Mouse (Mus musculus) MEL (cell line): Measurements from ENCODE around the gene Acly. TPM values are rescaled to one million over a fixed set of nuclear protein-coding genes. Genes with fewer than 3 reads are reported as not detected.
A peak's percentile ranks its signal among the peaks of the same experiment; 100 is the strongest.

Experiments used
- DNase-seq: peaks from one replicate; pipeline ENCODE4 v3.0.0; 2011; ENCODE audit warnings: low read depth, low spot score
- H3K27ac ChIP-seq: 2 replicates; pipeline ENCODE4 v1.5.1; 2012; ENCODE audit warnings: low read depth, mild to moderate bottlenecking, control low read depth, low read length, moderate library complexity; ENCODE audit not compliant: control insufficient read depth
- H3K27me3 ChIP-seq, 2 experiments: fragments of 150-350 bp in 1 of 2; sonication (generic) in 1 of 2; 2 replicates each; pipeline ENCODE4 v1.6.1; 2012; ENCODE audit warnings: low read length in 2 of 2, mild to moderate bottlenecking in 2 of 2, improper control_type of control experiment in 1 of 2, moderate library complexity in 1 of 2; ENCODE audit not compliant: insufficient read depth in 2 of 2, control insufficient read depth in 1 of 2
- H3K36me3 ChIP-seq, 2 experiments: 2 replicates each; pipeline ENCODE4 v1.6.1; 2012 to 2014; ENCODE audit warnings: low read length in 2 of 2, improper control_type of control experiment in 1 of 2, inconsistent platforms in 1 of 2, mild to moderate bottlenecking in 1 of 2; ENCODE audit not compliant: insufficient read depth in 2 of 2, control insufficient read depth in 1 of 2
- H3K4me1 ChIP-seq, 2 experiments: fragments of 150-350 bp in 1 of 2; sonication (generic) in 1 of 2; 2 replicates each; pipeline ENCODE4 v1.6.1; 2012; ENCODE audit warnings: low read length in 2 of 2, improper control_type of control experiment in 1 of 2, mild to moderate bottlenecking in 1 of 2; ENCODE audit not compliant: insufficient read depth in 2 of 2, control insufficient read depth in 1 of 2
- H3K4me3 ChIP-seq, 2 experiments: fragments of 150-350 bp in 1 of 2; sonication (generic) in 1 of 2; 2 replicates each; pipeline ENCODE4 v1.5.1; 2012; ENCODE audit warnings: low read depth in 2 of 2, low read length in 2 of 2, mild to moderate bottlenecking in 2 of 2, moderate library complexity in 2 of 2, control low read depth in 1 of 2, improper control_type of control experiment in 1 of 2; ENCODE audit not compliant: control insufficient read depth in 1 of 2, insufficient read depth in 1 of 2
- H3K79me2 ChIP-seq: 2 replicates; pipeline ENCODE4 v1.6.1; 2012; ENCODE audit warnings: mild to moderate bottlenecking, low read length, moderate library complexity; ENCODE audit not compliant: control insufficient read depth, poor library complexity, insufficient read depth
- H3K9ac ChIP-seq: 2 replicates; pipeline ENCODE4 v1.6.1; 2012; ENCODE audit warnings: low read depth, mild to moderate bottlenecking, control low read depth, low read length, moderate library complexity; ENCODE audit not compliant: control insufficient read depth, poor library complexity, severe bottlenecking
- H3K9me3 ChIP-seq: fragments of 150-350 bp; sonication (generic); replicated peaks from 2 replicates; pipeline ENCODE4 v1.6.1; 2012; ENCODE audit warnings: mild to moderate bottlenecking, low read length, improper control_type of control experiment, moderate library complexity; ENCODE audit not compliant: insufficient read depth
- BHLHE40 ChIP-seq: IDR thresholded peaks from 2 replicates; pipeline ENCODE4 v1.6.1; 2012; ENCODE audit warnings: low read depth, mild to moderate bottlenecking, inconsistent platforms, low read length, improper control_type of control experiment, borderline replicate concordance
- CHD1 ChIP-seq: IDR thresholded peaks from 2 replicates; pipeline ENCODE4 v1.6.1; 2012; ENCODE audit warnings: low read depth, mild to moderate bottlenecking, inconsistent platforms, low read length, improper control_type of control experiment
- CHD2 ChIP-seq: IDR thresholded peaks from 2 replicates; pipeline ENCODE4 v1.6.1; 2011; ENCODE audit warnings: low read length, improper control_type of control experiment
- CTCF ChIP-seq, 3 experiments: IDR thresholded peaks in 2 of 3; conservative IDR thresholded peaks in 1 of 3; 2 replicates each; pipeline ENCODE4 v1.5.1; 2011 to 2012; ENCODE audit warnings: low read length in 3 of 3, low read depth in 2 of 3, mild to moderate bottlenecking in 2 of 3, improper control_type of control experiment in 1 of 3, inconsistent platforms in 1 of 3, mixed read lengths in 1 of 3, moderate library complexity in 1 of 3; ENCODE audit not compliant: control insufficient read depth in 1 of 3, insufficient read depth in 1 of 3, poor library complexity in 1 of 3, severe bottlenecking in 1 of 3
- E2F4 ChIP-seq: IDR thresholded peaks from 2 replicates; pipeline ENCODE4 v1.6.1; 2011; ENCODE audit warnings: low read depth, low read length, improper control_type of control experiment, borderline replicate concordance
- EP300 ChIP-seq, 2 experiments: IDR thresholded peaks; 2 replicates each; pipeline ENCODE4 v1.6.1; 2011; ENCODE audit warnings: improper control_type of control experiment in 2 of 2, low read length in 2 of 2, low read depth in 1 of 2, mild to moderate bottlenecking in 1 of 2
- ETS1 ChIP-seq: IDR thresholded peaks from 2 replicates; pipeline ENCODE4 v1.6.1; 2012; ENCODE audit warnings: low read depth, mild to moderate bottlenecking, inconsistent platforms, low read length, improper control_type of control experiment, moderate library complexity
- GATA1 ChIP-seq: IDR thresholded peaks from 2 replicates; pipeline ENCODE4 v1.6.1; 2011; ENCODE audit warnings: low read depth, low read length, improper control_type of control experiment
- HCFC1 ChIP-seq: IDR thresholded peaks from 2 replicates; pipeline ENCODE4 v1.6.1; 2012; ENCODE audit warnings: low read depth, mild to moderate bottlenecking, inconsistent platforms, low read length, improper control_type of control experiment, moderate library complexity
- JUND ChIP-seq: IDR thresholded peaks from 2 replicates; pipeline ENCODE4 v1.6.1; 2011; ENCODE audit warnings: low read depth, mild to moderate bottlenecking, improper control_type of control experiment, low read length
- KAT2A ChIP-seq: conservative IDR thresholded peaks from 2 replicates; pipeline ENCODE4 v1.6.1; 2012; ENCODE audit warnings: low read depth, low read length, improper control_type of control experiment, inconsistent platforms
- MAFK ChIP-seq: IDR thresholded peaks from 2 replicates; pipeline ENCODE4 v1.6.1; 2011; ENCODE audit warnings: low read depth, mild to moderate bottlenecking, low read length, improper control_type of control experiment, borderline replicate concordance
- MAX ChIP-seq: IDR thresholded peaks from 2 replicates; pipeline ENCODE4 v1.6.1; 2011; ENCODE audit warnings: low read length, improper control_type of control experiment
- MAZ ChIP-seq: IDR thresholded peaks from 2 replicates; pipeline ENCODE4 v1.6.1; 2012; ENCODE audit warnings: low read depth, mild to moderate bottlenecking, inconsistent platforms, low read length, improper control_type of control experiment
- MEF2A ChIP-seq: IDR thresholded peaks from 2 replicates; pipeline ENCODE4 v1.6.1; 2014; ENCODE audit warnings: low read depth, mild to moderate bottlenecking, inconsistent platforms, low read length, improper control_type of control experiment; ENCODE audit not compliant: poor library complexity, insufficient replicate concordance, severe bottlenecking; ENCODE audit errors: extremely low read depth
- MYB ChIP-seq: IDR thresholded peaks from 2 replicates; pipeline ENCODE4 v1.6.1; 2011; ENCODE audit warnings: mild to moderate bottlenecking, low read depth, low read length, improper control_type of control experiment
- NELFE ChIP-seq: IDR thresholded peaks from 2 replicates; pipeline ENCODE4 v1.6.1; 2011; ENCODE audit warnings: low read depth, low read length, improper control_type of control experiment
- NRF1 ChIP-seq: IDR thresholded peaks from 2 replicates; pipeline ENCODE4 v1.6.1; 2014; ENCODE audit warnings: low read depth, mild to moderate bottlenecking, inconsistent platforms, low read length, improper control_type of control experiment, moderate library complexity; ENCODE audit not compliant: poor library complexity, insufficient read depth, severe bottlenecking
- POLR2A ChIP-seq, 2 experiments: IDR thresholded peaks; 2 replicates each; pipeline ENCODE4 v1.6.1; 2011 to 2012; ENCODE audit warnings: low read length in 2 of 2, mild to moderate bottlenecking in 2 of 2, control low read depth in 1 of 2, improper control_type of control experiment in 1 of 2, low read depth in 1 of 2, moderate library complexity in 1 of 2; ENCODE audit not compliant: control insufficient read depth in 1 of 2, insufficient read depth in 1 of 2, poor library complexity in 1 of 2
- POLR2AphosphoS5 ChIP-seq: IDR thresholded peaks from 2 replicates; pipeline ENCODE4 v1.6.1; 2012; ENCODE audit warnings: low read depth, borderline replicate concordance, mild to moderate bottlenecking, inconsistent platforms, low read length, moderate library complexity, mixed read lengths
- RAD21 ChIP-seq: IDR thresholded peaks from 2 replicates; pipeline ENCODE4 v1.6.1; 2011; ENCODE audit warnings: mild to moderate bottlenecking, low read depth, low read length, improper control_type of control experiment
- SIN3A ChIP-seq: IDR thresholded peaks from 2 replicates; pipeline ENCODE4 v1.6.1; 2012; ENCODE audit warnings: low read length, improper control_type of control experiment, inconsistent platforms
- TBP ChIP-seq: IDR thresholded peaks from 2 replicates; pipeline ENCODE4 v1.8.0; 2011; ENCODE audit warnings: low read depth, low read length, improper control_type of control experiment
- TCF12 ChIP-seq: IDR thresholded peaks from 2 replicates; pipeline ENCODE4 v1.6.1; 2014; ENCODE audit warnings: low read depth, mild to moderate bottlenecking, inconsistent platforms, low read length, improper control_type of control experiment, moderate library complexity
- USF1 ChIP-seq: IDR thresholded peaks from 2 replicates; pipeline ENCODE4 v1.6.1; 2014; ENCODE audit warnings: low read depth, mild to moderate bottlenecking, inconsistent platforms, low read length, improper control_type of control experiment, moderate library complexity
- ZC3H11A ChIP-seq: IDR thresholded peaks from 2 replicates; pipeline ENCODE4 v1.6.1; 2012; ENCODE audit warnings: low read depth, mild to moderate bottlenecking, inconsistent platforms, low read length, improper control_type of control experiment
- ZNF384 ChIP-seq: IDR thresholded peaks from 2 replicates; pipeline ENCODE4 v1.6.1; 2012; ENCODE audit warnings: low read depth, mild to moderate bottlenecking, inconsistent platforms, low read length, improper control_type of control experiment
- polyA plus RNA-seq, 2 experiments: library from polyadenylated mRNA; stranded (reverse) in 1 of 2; unstranded in 1 of 2; fragments of >175 nt in 1 of 2; fragments of >200 nt in 1 of 2; gene quantifications; 2 replicates each; pipeline versions ENCODE4 v1.2.1 to v1.2.4; 2012; ENCODE audit warnings: low replicate concordance in 2 of 2, low read depth in 1 of 2; ENCODE audit not compliant: insufficient read length in 2 of 2, insufficient read depth in 1 of 2, missing spikeins in 1 of 2
- total RNA-seq: library from RNA; depleted of rRNA; stranded (reverse); fragments of 300-350 nt; gene quantifications from 2 replicates; pipeline ENCODE4 v1.2.3, GENCODE M21; 2012

Acly gene
- total and polyA plus RNA-seq, 3 experiments = 167 to 234 TPM; not detected in 1

DNA sequence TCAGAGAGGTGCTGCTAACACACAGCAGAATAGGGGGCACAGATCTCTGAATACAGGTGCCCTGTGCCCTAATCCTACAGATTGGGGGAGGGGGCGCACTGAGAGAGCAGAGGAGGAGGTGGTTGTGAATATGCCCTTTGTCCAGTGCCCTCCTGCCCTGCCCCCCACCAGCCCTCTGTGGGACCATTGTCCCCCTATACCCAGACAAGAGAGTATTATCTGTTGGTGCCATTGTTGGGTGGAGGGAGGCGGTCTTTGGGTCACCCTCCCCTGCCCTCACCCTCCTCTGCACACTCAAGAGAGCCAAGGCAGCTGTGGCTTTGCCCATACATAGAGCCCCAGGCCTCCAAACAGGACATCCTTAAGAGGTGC lies 47.7 kb upstream of the Acly start:
- DNase-seq = no peak
- Histone ChIP-seq H3K79me2 (no peaks in the 10 kb centered on the region; the same call in 1 of the 2 replicates), H3K27me3 (no peaks in the 10 kb centered on the region), H3K4me1 (peaks cover 2 to 11% of the 10 kb centered on the region in 2 experiments; a peak in 3 of 4 replicates), H3K9me3 (no peaks in the 10 kb centered on the region), H3K4me3 (peak overlapping the region; percentile 68), H3K9ac (peak overlapping the region; percentile 69), H3K27ac (peak overlapping the region; percentile 25), H3K36me3 (peaks cover 0 to 4% of the 10 kb centered on the region in 2 experiments; a peak in 2 of 4 replicates)
- TF ChIP-seq E2F4 (no peak), MEF2A (no peak), KAT2A (no peak), NELFE (no peak), JUND (no peak), POLR2A (IDR thresholded peaks at IDR 0.05; ENCODE audit: control insufficient read depth in 1 of 2, insufficient read depth in 1 of 2, low read depth in 1 of 2, low read length in 2 of 2, poor library complexity in 1 of 2) (no peak), RAD21 (no peak), MYB (no peak), CHD1 (no peak), MAZ (no peak), MAFK (no peak), NRF1 (no peak), TCF12 (no peak), USF1 (no peak), SIN3A (no peak)

GRCm38 (mm10) chr11:100574708-100575483 lies 47.1 kb upstream of the Acly start, which contains the start of gene Cnp:
Gene Cnp (plus strand): TSS chr11:100574904.
- peak within 1 kb of the TSS; percentile 68 for H3K4me3 ChIP-seq
- peaks cover 2 to 12% of the 10 kb centered on the region in 2 experiments; a peak in 3 of 4 replicates for H3K4me1 ChIP-seq
- peak within 1 kb of the TSS; percentile 25 for H3K27ac ChIP-seq
- peak; percentile 86 for DNase-seq
- H3K9ac ChIP-seq = peak within 1 kb of the TSS; percentile 69
- no peaks in the 10 kb centered on the region for H3K27me3 ChIP-seq
- no peaks in the 10 kb centered on the region for H3K9me3 ChIP-seq
- peaks cover 0 to 4% of the 10 kb centered on the region in 2 experiments; a peak in 2 of 4 replicates for H3K36me3 ChIP-seq
- H3K79me2 ChIP-seq = no peaks in the 10 kb centered on the region; the same call in 1 of the 2 replicates
- TF ChIP-seq MAFK = no peak
- TF ChIP-seq HCFC1 = peak; percentile 64; the same call in 1 of the 2 replicates
- no peak for TF ChIP-seq ZC3H11A
- TF ChIP-seq GATA1 = no peak
- peak; percentile 59 to 78; a peak in 3 of 4 replicates for TF ChIP-seq POLR2A (IDR thresholded peaks at IDR 0.05; ENCODE audit: control insufficient read depth in 1 of 2, insufficient read depth in 1 of 2, low read depth in 1 of 2, low read length in 2 of 2, poor library complexity in 1 of 2)
- TF ChIP-seq CHD2 = no peak
- TF ChIP-seq SIN3A = peak; percentile 78
- no peak for TF ChIP-seq POLR2AphosphoS5
- no peak for TF ChIP-seq MAX
- TF ChIP-seq E2F4 = no peak
- TF ChIP-seq USF1 = no peak
- peak in 2 of 3 experiments; percentile 26 to 29; a peak in 3 of 6 replicates for TF ChIP-seq CTCF (IDR thresholded peaks at IDR 0.05 in 2 of 3, conservative IDR thresholded peaks at IDR 0.05 in 1 of 3; ENCODE audit: control insufficient read depth in 1 of 3, insufficient read depth in 1 of 3, low read depth in 2 of 3, low read length in 3 of 3, poor library complexity in 1 of 3, severe bottlenecking in 1 of 3)
- no peak for TF ChIP-seq KAT2A
- peak; percentile 18; the same call in 1 of the 2 replicates for TF ChIP-seq ETS1
- TF ChIP-seq TBP = peak; percentile 85
- peak; percentile 79 for TF ChIP-seq NELFE
- TF ChIP-seq RAD21 = no peak
- TF ChIP-seq JUND = no peak
- no peak; a peak in 1 of 4 replicates for TF ChIP-seq EP300 (IDR thresholded peaks at IDR 0.05; ENCODE audit: low read depth in 1 of 2, low read length in 2 of 2)
- TF ChIP-seq ZNF384 = no peak
- TF ChIP-seq BHLHE40 = no peak
- TF ChIP-seq NRF1 = peak; percentile 94
